Mouse (Mus musculus) embryonic facial prominence, embryonic 12.5 days (tissue): ENCODE data around the gene Tmem211. TPM values are rescaled to one million over a fixed set of nuclear protein-coding genes. Genes with fewer than 3 reads are reported as not detected.

Experiments
- ATAC-seq: fragments of 200-750 bp; cut with Nextera tagmentation; 2 replicates; pipeline ENCODE4 v1.8.0; 2017; ENCODE audit not compliant: insufficient number of reproducible peaks, insufficient read depth, low FRiP score, low TSS enrichment
- H3K27ac ChIP-seq: fragments of 300-500 bp; sonication (generic); 2 replicates; pipeline ENCODE4 v1.5.1; 2016; ENCODE audit warnings: mild to moderate bottlenecking
- H3K27me3 ChIP-seq: fragments of 300-500 bp; sonication (generic); 2 replicates; pipeline ENCODE4 v1.6.1; 2016; ENCODE audit warnings: mild to moderate bottlenecking, moderate library complexity
- H3K36me3 ChIP-seq: fragments of 300-500 bp; sonication (generic); 2 replicates; pipeline ENCODE4 v1.6.1; 2016; ENCODE audit warnings: mild to moderate bottlenecking
- H3K4me1 ChIP-seq: fragments of 300-500 bp; sonication (generic); 2 replicates; pipeline ENCODE4 v1.6.1; 2016
- H3K4me2 ChIP-seq: fragments of 300-500 bp; sonication (generic); replicated peaks from 2 replicates; pipeline ENCODE4 v1.6.1; 2016; ENCODE audit warnings: mild to moderate bottlenecking, moderate library complexity
- H3K4me3 ChIP-seq: fragments of 300-500 bp; sonication (generic); 2 replicates; pipeline ENCODE4 v1.5.1; 2016; ENCODE audit warnings: mild to moderate bottlenecking
- H3K9ac ChIP-seq: fragments of 300-500 bp; sonication (generic); 2 replicates; pipeline ENCODE4 v1.6.1; 2016; ENCODE audit warnings: mild to moderate bottlenecking, moderate library complexity
- H3K9me3 ChIP-seq: fragments of 300-500 bp; sonication (generic); 2 replicates; pipeline ENCODE4 v1.6.1; 2016; ENCODE audit warnings: mild to moderate bottlenecking, moderate library complexity
- WGBS: fragments of 180-500 bp; shearing (Covaris S2); methylation state at CpG from one replicate; pipeline ENCODE4 v1.1.7; 2016; 5-methylcytosine and 5-hydroxymethylcytosine counted together
- polyA plus RNA-seq: library from polyadenylated mRNA; unstranded; fragments of >200 nt; fragmentation: Nextera tagmentation; extraction: Ambion mirVana; gene quantifications from 2 replicates; pipeline ENCODE4 v1.2.1, GENCODE M21; 2016

Gene Tmem211
- polyA plus RNA-seq, 1 experiment from 2014 or later: 0.42 TPM

GRCm38 (mm10) chr5:113225686-113226435, 848 bp upstream of the Tmem211 start:
- H3K4me2 ChIP-seq: peak overlapping the region; percentile 41
- peaks cover 3% of the 10 kb centered on the region; the same call in 1 of the 2 replicates for H3K9me3 ChIP-seq
- H3K27ac ChIP-seq: peak overlapping the region; percentile 30
- H3K36me3 ChIP-seq: no peaks in the 10 kb centered on the region
- peaks cover 4% of the 10 kb centered on the region for H3K27me3 ChIP-seq
- H3K4me3 ChIP-seq: peak overlapping the region; percentile 2; the same call in 1 of the 2 replicates
- H3K4me1 ChIP-seq: peaks cover 18% of the 10 kb centered on the region
- no peak overlapping the region for H3K9ac ChIP-seq
- 13% methylated on average over 25 of the region's 25 CpGs for WGBS
- ATAC-seq: no peak

- Histone ChIP-seq H3K4me3 (no peak overlapping the region), H3K27me3 (no peaks in the 10 kb centered on the region), H3K9ac (no peak overlapping the region), H3K4me2 (no peak overlapping the region), H3K4me1 (peaks cover 17% of the 10 kb centered on the region), H3K9me3 (no peaks in the 10 kb centered on the region), H3K27ac (no peak overlapping the region), H3K36me3 (no peaks in the 10 kb centered on the region)
- no peak for ATAC-seq
- WGBS: 73% methylated on average over 5 of the region's 5 CpGs
Observed at GRCm38 (mm10) chr5:113230196-113230595, 3.5 kb downstream of the Tmem211 start.

- H3K9me3 ChIP-seq: no peaks in the 10 kb centered on the region
- no peak overlapping the region for H3K4me2 ChIP-seq
- no peaks in the 10 kb centered on the region for H3K36me3 ChIP-seq
- H3K9ac ChIP-seq: no peak overlapping the region
- H3K4me1 ChIP-seq: no peaks in the 10 kb centered on the region
- no peak overlapping the region for H3K27ac ChIP-seq
- 76% methylated on average over 8 of the region's 8 CpGs for WGBS
- no peak overlapping the region for H3K4me3 ChIP-seq
- no peaks in the 10 kb centered on the region for H3K27me3 ChIP-seq
- ATAC-seq: no peak
Observed at GRCm38 (mm10) chr5:113249263-113249930, 22.7 kb downstream of the Tmem211 start.

GRCm38 (mm10) chr5:113250806-113251205, 24.1 kb downstream of the Tmem211 start:
- Histone ChIP-seq H3K9ac (no peak overlapping the region), H3K27me3 (no peaks in the 10 kb centered on the region), H3K9me3 (no peaks in the 10 kb centered on the region), H3K4me1 (no peaks in the 10 kb centered on the region), H3K4me2 (no peak overlapping the region), H3K36me3 (no peaks in the 10 kb centered on the region), H3K4me3 (no peak overlapping the region), H3K27ac (no peak overlapping the region)
- ATAC-seq: no peak
- WGBS: 94% methylated on average over 11 of the region's 11 CpGs

DNA sequence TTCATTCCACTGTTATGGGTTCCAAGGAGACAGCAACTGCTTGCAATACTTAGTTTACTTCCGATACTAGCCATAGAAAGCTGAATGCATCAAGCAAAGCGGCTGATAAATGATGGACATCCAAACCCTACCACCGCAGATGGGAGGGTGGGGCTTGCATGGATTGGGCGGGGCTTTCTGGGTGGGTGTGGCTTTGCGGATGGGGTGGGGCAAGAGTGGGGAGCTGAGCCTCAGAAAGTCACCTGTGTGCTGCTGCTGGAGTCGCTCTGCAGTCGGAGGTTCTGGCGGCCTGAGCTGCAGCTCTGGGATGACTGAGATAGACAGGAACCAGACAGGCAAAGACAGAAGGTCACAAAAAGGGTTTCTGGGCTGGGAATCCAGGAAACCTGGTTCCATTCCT, 38.9 kb downstream of the Tmem211 start:
- H3K9ac ChIP-seq: no peak overlapping the region
- 0 out of 2 replicates have a peak, but pooled peaks cover 4% of the 10 kb centered on the region for H3K36me3 ChIP-seq
- H3K9me3 ChIP-seq: 0 out of 2 replicates have a peak, but pooled peaks cover 3% of the 10 kb centered on the region
- H3K4me1 ChIP-seq: no peaks in the 10 kb centered on the region
- H3K4me2 ChIP-seq: no peak overlapping the region
- H3K4me3 ChIP-seq: no peak overlapping the region
- 84% methylated on average over 8 of the region's 8 CpGs for WGBS
- no peak for ATAC-seq
- H3K27ac ChIP-seq: no peak overlapping the region
- no peaks in the 10 kb centered on the region for H3K27me3 ChIP-seq

GRCm38 (mm10) chr5:113268246-113268645, 41.5 kb downstream of the Tmem211 start:
- peak; percentile 60; the same call in 1 of the 2 replicates for ATAC-seq
- Histone ChIP-seq H3K4me1 (no peaks in the 10 kb centered on the region), H3K4me2 (no peak overlapping the region), H3K27ac (no peak overlapping the region), H3K36me3 (0 out of 2 replicates have a peak, but pooled peaks cover 4% of the 10 kb centered on the region), H3K9ac (no peak overlapping the region), H3K4me3 (no peak overlapping the region), H3K9me3 (0 out of 2 replicates have a peak, but pooled peaks cover 3% of the 10 kb centered on the region), H3K27me3 (no peaks in the 10 kb centered on the region)

GRCm38 (mm10) chr5:113270043-113270442, 43.3 kb downstream of the Tmem211 start:
- no peak for ATAC-seq
- Histone ChIP-seq H3K4me2 (no peak overlapping the region), H3K4me3 (no peak overlapping the region), H3K9me3 (0 out of 2 replicates have a peak, but pooled peaks cover 3% of the 10 kb centered on the region), H3K27ac (no peak overlapping the region), H3K9ac (no peak overlapping the region), H3K4me1 (no peaks in the 10 kb centered on the region), H3K36me3 (no peaks in the 10 kb centered on the region), H3K27me3 (no peaks in the 10 kb centered on the region)
- 72% methylated on average over 3 of the region's 3 CpGs for WGBS

DNA sequence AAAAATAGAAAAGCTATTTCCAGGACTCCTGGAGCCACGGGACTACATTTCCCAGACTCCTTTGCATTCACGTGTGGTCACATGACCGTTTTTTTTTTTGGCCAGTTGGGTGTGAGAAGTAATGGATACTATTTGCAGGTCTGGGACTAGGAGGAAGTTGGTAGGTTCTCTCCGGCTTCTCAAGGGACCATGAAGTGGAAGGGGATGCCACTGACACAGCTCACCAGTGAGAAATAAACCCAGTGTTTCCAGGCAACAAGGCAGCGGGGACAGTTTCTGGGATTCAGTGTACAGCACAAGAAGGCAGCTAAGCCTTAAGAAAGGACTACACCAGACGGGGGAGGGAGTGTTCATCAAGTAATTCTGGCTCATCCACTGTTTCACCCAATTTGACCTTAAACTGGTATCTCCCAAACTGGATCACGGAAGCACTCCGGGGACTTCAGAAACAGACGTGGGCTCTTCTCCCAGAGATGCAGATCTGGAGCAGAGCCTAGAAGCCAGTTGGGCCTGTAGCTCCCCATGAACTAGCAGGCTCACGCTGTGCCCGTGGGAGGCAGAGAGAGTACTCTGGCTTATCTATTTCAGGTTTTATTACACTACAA, 44.6 kb downstream of the Tmem211 start:
- no peaks in the 10 kb centered on the region for H3K4me1 ChIP-seq
- H3K4me2 ChIP-seq: no peak overlapping the region
- no peak for ATAC-seq
- H3K9me3 ChIP-seq: 0 out of 2 replicates have a peak, but pooled peaks cover 3% of the 10 kb centered on the region
- 68% methylated on average over 11 of the region's 11 CpGs for WGBS
- H3K9ac ChIP-seq: no peak overlapping the region
- H3K27ac ChIP-seq: no peak overlapping the region
- H3K4me3 ChIP-seq: no peak overlapping the region
- no peaks in the 10 kb centered on the region for H3K36me3 ChIP-seq
- H3K27me3 ChIP-seq: no peaks in the 10 kb centered on the region

GRCm38 (mm10) chr5:113275839-113276238, 49.1 kb downstream of the Tmem211 start:
- Histone ChIP-seq H3K9ac (no peak overlapping the region), H3K4me2 (no peak overlapping the region), H3K27ac (no peak overlapping the region), H3K27me3 (no peaks in the 10 kb centered on the region), H3K4me1 (no peaks in the 10 kb centered on the region), H3K9me3 (no peaks in the 10 kb centered on the region), H3K36me3 (no peaks in the 10 kb centered on the region), H3K4me3 (no peak overlapping the region)
- no peak for ATAC-seq
- WGBS: 77% methylated on average over 10 of the region's 10 CpGs

GRCm38 (mm10) chr5:113280138-113280856, 53.6 kb downstream of the Tmem211 start:
- Histone ChIP-seq H3K4me1 (no peaks in the 10 kb centered on the region), H3K9me3 (no peaks in the 10 kb centered on the region), H3K27me3 (peaks cover 8% of the 10 kb centered on the region; the same call in 1 of the 2 replicates), H3K4me2 (peak overlapping the region; percentile 44), H3K9ac (peak overlapping the region; percentile 5; the same call in 1 of the 2 replicates), H3K4me3 (peak overlapping the region; percentile 32), H3K36me3 (no peaks in the 10 kb centered on the region), H3K27ac (no peak overlapping the region)
- ATAC-seq: peak; percentile 38; the same call in 1 of the 2 replicates
- WGBS: 26% methylated on average over 15 of the region's 15 CpGs

DNA sequence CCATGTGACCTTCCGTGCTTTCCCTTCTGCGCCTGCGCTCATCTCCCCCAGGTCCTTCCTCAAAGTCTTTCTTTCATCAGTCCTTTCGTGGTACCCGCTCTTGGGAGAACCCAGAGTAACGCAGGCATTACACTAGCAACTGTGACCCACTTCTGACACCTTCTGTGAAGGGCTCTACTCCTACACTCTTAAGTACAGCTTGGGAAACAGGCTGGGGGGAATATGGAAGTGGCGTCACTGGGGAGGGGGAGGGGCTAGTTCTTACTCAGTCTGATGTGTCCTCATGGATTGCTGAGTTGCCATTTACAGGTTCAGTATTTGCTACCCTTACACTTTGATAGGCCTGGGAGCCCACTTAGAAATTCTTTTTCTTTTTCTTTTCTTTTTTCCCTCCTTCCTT, 54.8 kb downstream of the Tmem211 start:
- ATAC-seq: no peak
- Histone ChIP-seq H3K9me3 (no peaks in the 10 kb centered on the region), H3K27ac (no peak overlapping the region), H3K27me3 (peaks cover 19% of the 10 kb centered on the region), H3K9ac (no peak overlapping the region), H3K36me3 (no peaks in the 10 kb centered on the region), H3K4me1 (no peaks in the 10 kb centered on the region; the same call in 1 of the 2 replicates), H3K4me3 (no peak overlapping the region), H3K4me2 (no peak overlapping the region)
- 90% methylated on average over 7 of the region's 7 CpGs for WGBS
